Mouse (Mus musculus) heart, postnatal 4 days (tissue): ENCODE measurements at regions not wholly inside any gene's neighbourhood (a gene's known extent, or its start where the extent isn't known, plus 50 kb on each side); places are given as distances from the start of the nearest gene placed in this dataset.

ENCODE experiments used
- microRNA-seq, 2 experiments: library from miRNA; unstranded; fragments of <30 nt; microRNA quantifications; one replicate each; pipeline ENCODE4 v1.2.0; 2021 to 2022

Small RNAs in the stretch of these regions (microRNA-seq; reads per million reads assigned to microRNA genes)
- gene Gm23064 = 0 reads per million in 2 experiments
